Mouse (Mus musculus) stomach, embryonic 16.5 days (tissue): ENCODE data around the gene Pdgfc. TPM values are rescaled to one million over a fixed set of nuclear protein-coding genes. Genes with fewer than 3 reads are reported as not detected.

Experiments used
- ATAC-seq: fragments of 200-750 bp; cut with Nextera tagmentation; 2 replicates; pipeline ENCODE4 v1.8.0; 2017; ENCODE audit warnings: moderate number of reproducible peaks, moderate TSS enrichment; ENCODE audit not compliant: insufficient read depth, low FRiP score
- H3K27ac ChIP-seq: fragments of 300-500 bp; sonication (generic); 2 replicates; pipeline ENCODE4 v1.5.1; 2014; ENCODE audit warnings: low read length
- H3K27me3 ChIP-seq: fragments of 300-500 bp; sonication (generic); 2 replicates; pipeline ENCODE4 v1.6.1; 2014; ENCODE audit warnings: low read length, control low read depth, mixed read lengths; ENCODE audit not compliant: control insufficient read depth, insufficient read depth
- H3K36me3 ChIP-seq: fragments of 300-500 bp; sonication (generic); 2 replicates; pipeline ENCODE4 v1.6.1; 2014; ENCODE audit warnings: low read length; ENCODE audit not compliant: control insufficient read depth, insufficient read depth
- H3K4me1 ChIP-seq: fragments of 300-500 bp; sonication (generic); 2 replicates; pipeline ENCODE4 v1.6.1; 2014; ENCODE audit warnings: low read length, control low read depth, mixed read lengths; ENCODE audit not compliant: control insufficient read depth, insufficient read depth
- H3K4me2 ChIP-seq: fragments of 300-500 bp; sonication (generic); 2 replicates; pipeline ENCODE4 v1.6.1; 2014; ENCODE audit warnings: low read depth, low read length, mixed read lengths
- H3K4me3 ChIP-seq: fragments of 300-500 bp; sonication (generic); replicated peaks from 2 replicates; pipeline ENCODE4 v1.5.1; 2014; ENCODE audit warnings: mild to moderate bottlenecking, low read length
- H3K9ac ChIP-seq: fragments of 300-500 bp; sonication (generic); 2 replicates; pipeline ENCODE4 v1.6.1; 2014; ENCODE audit warnings: low read length
- H3K9me3 ChIP-seq: fragments of 300-500 bp; sonication (generic); replicated peaks from 2 replicates; pipeline ENCODE4 v1.6.1; 2016; ENCODE audit warnings: low read length, control low read depth; ENCODE audit not compliant: control insufficient read depth
- WGBS: fragments of 180-500 bp; shearing (Covaris S2); extraction: QIAGEN DNeasy Blood & Tissue Kit; methylation state at CpG from one replicate; pipeline ENCODE4 v1.1.7; 2014; 5-methylcytosine and 5-hydroxymethylcytosine counted together
- polyA plus RNA-seq: library from polyadenylated mRNA; unstranded; fragments of >200 nt; fragmentation: Nextera tagmentation; extraction: Ambion mirVana; gene quantifications from 2 replicates; pipeline ENCODE4 v1.2.1, GENCODE M21; 2015

Pdgfc gene
- polyA plus RNA-seq, 1 experiment from 2014 or later, result 15.5 TPM

DNA sequence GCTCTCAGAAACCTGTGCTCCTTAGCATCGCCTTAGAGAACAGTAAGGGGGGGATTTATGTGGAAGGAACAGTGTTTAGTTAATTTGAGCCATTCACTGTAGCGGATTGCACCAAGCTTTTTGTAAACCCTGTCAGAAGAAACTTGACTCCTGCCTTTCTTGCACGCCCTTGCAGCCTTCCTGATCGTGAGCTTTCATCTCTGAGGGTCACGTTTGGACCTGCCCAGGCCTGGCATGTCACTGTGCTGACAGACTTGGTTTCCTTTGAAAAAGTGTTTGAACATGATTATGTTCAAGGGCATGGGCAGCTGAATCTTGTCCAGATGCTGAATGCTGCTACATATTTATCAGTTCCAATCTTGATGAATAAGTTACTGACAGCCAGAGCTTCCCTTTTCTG lies 169.0 kb downstream of the Pdgfc start:
- no peak overlapping the region for H3K4me2 ChIP-seq
- H3K27ac ChIP-seq, result 0 out of 2 replicates have a peak overlapping the region, but pooled peaks have one; percentile 31
- H3K4me1 ChIP-seq, result no peaks in the 10 kb centered on the region; the same call in 1 of the 2 replicates
- no peaks in the 10 kb centered on the region for H3K36me3 ChIP-seq
- H3K27me3 ChIP-seq, result no peaks in the 10 kb centered on the region
- WGBS, result 26% methylated on average over 5 of the region's 5 CpGs
- H3K9ac ChIP-seq, result no peak overlapping the region
- ATAC-seq, result no peak
- H3K9me3 ChIP-seq, result no peaks in the 10 kb centered on the region
- H3K4me3 ChIP-seq, result no peak overlapping the region

DNA sequence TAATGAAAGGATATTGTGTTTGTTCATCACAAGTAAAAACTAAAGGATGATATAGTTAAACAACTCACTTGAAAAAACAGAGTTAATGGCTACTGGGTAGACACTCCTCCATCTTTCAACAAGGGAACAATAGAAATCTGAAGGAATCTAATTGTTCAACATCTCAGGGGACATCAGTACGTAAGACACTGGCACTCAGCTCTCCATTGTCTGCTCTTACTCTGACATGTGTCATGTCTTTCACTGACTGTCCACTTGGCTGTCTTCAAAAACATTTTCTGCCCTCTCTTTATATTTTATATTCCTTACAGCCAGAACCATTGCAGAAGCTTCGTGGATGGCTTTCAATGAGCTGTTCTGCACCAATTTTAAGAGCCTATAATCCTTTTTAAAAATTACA lies 172.0 kb downstream of the Pdgfc start:
- Histone ChIP-seq H3K4me1 (no peaks in the 10 kb centered on the region; the same call in 1 of the 2 replicates), H3K9ac (no peak overlapping the region), H3K27ac (no peak overlapping the region), H3K4me3 (no peak overlapping the region), H3K4me2 (no peak overlapping the region), H3K36me3 (no peaks in the 10 kb centered on the region), H3K9me3 (no peaks in the 10 kb centered on the region), H3K27me3 (no peaks in the 10 kb centered on the region)
- no peak for ATAC-seq
- 83% methylated on average over 2 of the region's 2 CpGs for WGBS

DNA sequence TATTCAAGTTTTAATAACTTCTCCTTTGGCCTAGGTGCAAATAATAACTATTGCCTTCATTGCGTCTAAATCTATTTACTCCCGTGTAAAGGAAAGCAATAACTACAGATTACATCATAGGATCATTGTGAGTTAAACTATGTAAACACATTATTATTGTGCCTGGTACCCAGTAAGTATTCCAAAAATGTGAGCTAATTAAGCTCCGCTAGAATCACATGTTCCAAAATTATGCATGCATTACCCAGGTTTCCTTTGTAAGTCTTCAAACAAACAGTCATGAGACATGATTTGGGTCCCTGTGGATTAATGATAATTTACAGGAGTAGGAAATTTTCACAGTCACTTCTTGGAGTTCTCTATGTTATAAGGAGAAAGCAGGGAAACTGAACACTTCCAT lies 174.9 kb downstream of the Pdgfc start:
- 72% methylated on average over 3 of the region's 3 CpGs for WGBS
- Histone ChIP-seq H3K9me3 (no peaks in the 10 kb centered on the region), H3K4me2 (no peak overlapping the region), H3K4me1 (0 out of 2 replicates have a peak, but pooled peaks cover 6% of the 10 kb centered on the region), H3K4me3 (no peak overlapping the region), H3K27me3 (no peaks in the 10 kb centered on the region), H3K36me3 (no peaks in the 10 kb centered on the region), H3K27ac (no peak overlapping the region), H3K9ac (no peak overlapping the region)
- ATAC-seq, result no peak

DNA sequence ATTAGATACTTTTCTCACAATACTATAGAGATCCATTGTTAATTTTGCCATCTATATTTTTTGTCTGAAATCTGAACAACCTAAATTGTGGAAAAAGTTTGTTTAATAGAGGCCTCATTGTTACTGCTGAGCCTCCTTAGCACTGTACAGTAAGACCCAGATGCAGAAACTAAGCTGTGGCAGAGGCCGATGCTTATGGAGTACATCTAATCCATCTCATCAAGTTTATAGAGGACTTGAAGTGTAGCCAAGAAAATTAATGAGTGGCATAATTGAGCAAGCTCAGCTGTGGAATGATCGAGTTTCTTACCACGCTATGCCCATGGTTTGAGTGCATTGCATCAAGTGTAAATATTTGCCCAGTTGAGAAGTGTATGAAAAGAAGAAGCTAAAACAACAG lies 175.4 kb downstream of the Pdgfc start:
- Histone ChIP-seq H3K36me3 (no peaks in the 10 kb centered on the region), H3K4me3 (no peak overlapping the region), H3K27ac (no peak overlapping the region), H3K9me3 (no peaks in the 10 kb centered on the region), H3K27me3 (no peaks in the 10 kb centered on the region), H3K4me1 (0 out of 2 replicates have a peak, but pooled peaks cover 6% of the 10 kb centered on the region), H3K9ac (no peak overlapping the region), H3K4me2 (no peak overlapping the region)
- WGBS, result 40% methylated on average over 3 of the region's 3 CpGs
- no peak for ATAC-seq

DNA sequence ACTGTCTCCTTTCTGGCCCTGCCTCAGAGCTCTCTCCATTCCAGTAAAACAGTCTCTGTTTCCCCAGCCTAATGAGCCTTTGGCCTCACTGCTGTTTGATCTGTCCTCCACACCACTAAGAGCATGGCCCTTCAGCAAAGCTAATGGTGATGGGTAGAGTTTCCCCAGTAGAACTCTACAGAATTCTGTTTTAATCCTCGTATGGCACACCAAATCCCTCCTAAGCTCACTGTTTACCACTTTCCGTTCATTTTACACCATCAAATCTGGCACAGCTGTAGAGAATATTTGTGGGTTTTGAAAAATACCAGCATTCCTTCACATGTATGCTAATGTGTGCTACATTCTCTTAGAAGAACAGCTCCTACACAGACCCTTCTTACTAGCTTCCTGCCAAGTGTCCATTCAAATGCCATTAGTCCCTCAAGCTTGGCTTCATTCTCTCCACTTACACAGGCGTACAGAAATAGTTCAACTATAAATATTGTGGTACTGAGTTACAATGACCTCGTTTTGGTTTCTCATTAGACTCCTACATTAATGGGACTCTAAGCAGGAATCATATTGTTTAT lies 179.4 kb downstream of the Pdgfc start:
- Histone ChIP-seq H3K9me3 (no peaks in the 10 kb centered on the region), H3K4me3 (no peak overlapping the region), H3K27me3 (no peaks in the 10 kb centered on the region), H3K9ac (no peak overlapping the region), H3K4me2 (no peak overlapping the region), H3K4me1 (0 out of 2 replicates have a peak, but pooled peaks cover 6% of the 10 kb centered on the region), H3K36me3 (no peaks in the 10 kb centered on the region), H3K27ac (no peak overlapping the region)
- WGBS, result 46% methylated on average over 4 of the region's 4 CpGs
- ATAC-seq, result peak; percentile 80

DNA sequence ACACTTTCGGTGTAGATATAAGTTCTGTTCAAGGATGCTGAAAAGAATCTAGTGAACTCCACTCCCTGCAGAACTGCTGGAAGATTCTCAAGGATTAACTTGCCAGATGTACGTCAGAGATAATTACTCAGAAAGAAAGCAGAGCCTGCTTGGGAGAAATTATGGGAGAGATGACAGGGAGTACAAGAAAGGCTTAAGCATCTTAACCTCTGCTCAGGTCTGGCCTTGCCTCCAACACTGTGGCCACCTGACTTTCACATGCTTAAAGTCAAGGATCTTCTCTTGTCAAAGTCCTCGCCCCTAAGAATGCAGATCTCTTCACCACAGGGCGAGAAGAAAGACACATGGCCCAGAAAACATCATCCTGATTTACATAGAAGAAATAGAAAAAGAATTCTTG lies 185.5 kb downstream of the Pdgfc start:
- Histone ChIP-seq H3K4me2 (no peak overlapping the region), H3K36me3 (no peaks in the 10 kb centered on the region), H3K27me3 (no peaks in the 10 kb centered on the region), H3K27ac (no peak overlapping the region), H3K9ac (no peak overlapping the region), H3K9me3 (no peaks in the 10 kb centered on the region), H3K4me3 (no peak overlapping the region), H3K4me1 (no peaks in the 10 kb centered on the region)
- 57% methylated on average over 4 of the region's 4 CpGs for WGBS
- ATAC-seq, result no peak

DNA sequence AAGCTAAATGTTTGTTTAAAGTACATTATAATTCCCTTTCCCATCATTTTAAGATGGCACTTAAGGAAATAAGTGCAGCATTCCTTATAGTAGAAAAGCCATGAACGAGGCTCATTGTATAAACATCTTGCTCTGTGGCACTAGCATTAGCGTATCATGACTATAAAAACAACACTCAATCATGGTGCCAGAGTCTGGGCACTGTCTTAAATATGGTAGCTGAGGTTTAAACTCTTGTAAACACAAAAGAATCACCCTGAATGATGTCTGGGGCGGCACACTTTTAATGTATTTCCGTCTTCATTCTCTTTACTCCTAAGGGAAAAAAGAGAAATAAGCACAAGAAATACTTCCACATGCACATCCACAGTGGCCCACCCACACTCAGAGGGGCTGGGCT lies 192.1 kb downstream of the Pdgfc start:
- H3K9me3 ChIP-seq, result no peaks in the 10 kb centered on the region
- H3K4me3 ChIP-seq, result no peak overlapping the region
- ATAC-seq, result peak; percentile 53; the same call in 1 of the 2 replicates
- 26% methylated on average over 4 of the region's 4 CpGs for WGBS
- H3K27ac ChIP-seq, result no peak overlapping the region
- no peaks in the 10 kb centered on the region for H3K27me3 ChIP-seq
- H3K9ac ChIP-seq, result no peak overlapping the region
- no peaks in the 10 kb centered on the region for H3K36me3 ChIP-seq
- H3K4me1 ChIP-seq, result no peaks in the 10 kb centered on the region
- H3K4me2 ChIP-seq, result no peak overlapping the region

DNA sequence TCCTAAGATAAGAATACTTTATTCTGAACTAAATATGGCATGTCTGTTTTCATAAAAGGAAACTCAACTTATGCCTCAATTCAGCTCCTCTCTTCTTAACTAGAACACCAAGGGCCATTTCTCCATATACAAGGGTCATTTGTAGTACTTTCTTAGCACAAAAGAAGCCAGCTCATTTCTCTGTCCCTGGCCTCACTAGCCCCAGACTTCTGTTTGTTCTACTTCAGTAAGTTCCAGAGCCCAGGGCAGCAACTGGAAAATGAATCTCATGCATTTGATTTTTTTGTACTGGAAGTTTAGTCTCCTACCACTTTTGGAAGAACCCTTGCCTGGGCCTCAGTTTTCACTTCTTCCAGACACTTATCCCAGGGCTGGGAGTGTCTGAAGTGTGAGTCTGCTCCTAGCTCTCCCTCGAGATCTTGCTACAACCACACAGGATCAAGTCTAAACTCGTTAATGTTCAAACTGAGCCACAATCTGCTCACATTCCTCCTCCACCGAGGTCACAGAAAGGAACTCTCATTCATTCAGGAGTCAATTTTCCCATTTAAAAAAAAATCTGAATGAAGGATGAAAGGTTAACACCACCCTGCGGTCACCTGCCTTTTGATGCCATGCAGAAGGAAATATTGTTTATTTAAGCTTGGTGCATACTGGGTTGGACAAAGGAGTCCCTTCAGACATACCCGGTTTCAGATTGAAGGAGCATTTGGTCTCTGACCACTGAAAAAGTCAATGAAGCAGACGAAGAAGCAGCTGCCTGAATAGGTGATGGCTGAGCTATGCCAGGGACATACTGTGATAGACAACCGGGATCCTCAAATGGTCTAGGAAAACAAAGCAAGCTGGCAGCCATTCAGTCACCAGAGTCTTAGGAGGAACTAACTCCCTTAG lies 206.7 kb downstream of the Pdgfc start:
- no peak overlapping the region for H3K4me3 ChIP-seq
- ATAC-seq, result peak; percentile 74
- H3K4me1 ChIP-seq, result no peaks in the 10 kb centered on the region
- no peak overlapping the region for H3K4me2 ChIP-seq
- no peaks in the 10 kb centered on the region for H3K27me3 ChIP-seq
- no peak overlapping the region for H3K9ac ChIP-seq
- 27% methylated on average over 7 of the region's 7 CpGs for WGBS
- H3K27ac ChIP-seq, result peak overlapping the region; percentile 48; the same call in 1 of the 2 replicates
- no peaks in the 10 kb centered on the region for H3K9me3 ChIP-seq
- no peaks in the 10 kb centered on the region for H3K36me3 ChIP-seq

DNA sequence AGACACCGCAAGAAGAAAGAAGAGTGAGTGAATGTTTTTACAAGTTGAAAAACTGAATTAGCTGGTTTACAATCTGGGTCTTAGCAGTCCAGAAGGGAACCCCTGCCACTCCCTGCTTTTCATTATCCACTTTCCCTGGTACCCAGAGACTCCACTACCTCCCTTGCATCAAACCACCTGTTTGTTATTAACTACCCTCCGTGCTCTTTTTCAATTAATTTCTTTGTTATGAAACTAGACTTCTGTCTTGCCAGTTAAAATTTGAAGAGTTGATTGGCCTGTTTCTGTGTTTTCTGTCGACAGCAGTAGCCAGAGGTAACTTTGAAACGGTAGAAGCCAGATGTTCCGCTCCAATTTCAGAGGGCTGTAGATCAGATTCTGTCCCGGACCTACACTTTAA lies 207.4 kb downstream of the Pdgfc start:
- no peak for ATAC-seq
- Histone ChIP-seq H3K4me3 (no peak overlapping the region), H3K36me3 (no peaks in the 10 kb centered on the region), H3K9ac (no peak overlapping the region), H3K4me2 (no peak overlapping the region), H3K4me1 (0 out of 2 replicates have a peak, but pooled peaks cover 2% of the 10 kb centered on the region), H3K9me3 (no peaks in the 10 kb centered on the region), H3K27me3 (no peaks in the 10 kb centered on the region), H3K27ac (0 out of 2 replicates have a peak overlapping the region, but pooled peaks have one; percentile 11)
- 60% methylated on average over 6 of the region's 6 CpGs for WGBS
